Mouse (Mus musculus) neural tube, embryonic 13.5 days (tissue): ENCODE data around the gene Nrxn1. TPM values are rescaled to one million over a fixed set of nuclear protein-coding genes. Genes with fewer than 3 reads are reported as not detected.

Experiments
- ATAC-seq: fragments of 200-750 bp; cut with Nextera tagmentation; 2 replicates; pipeline ENCODE4 v1.8.0; 2017; ENCODE audit warnings: low read depth, mild to moderate bottlenecking, moderate TSS enrichment, moderate library complexity
- H3K27ac ChIP-seq: fragments of 300-500 bp; sonication (generic); replicated peaks from 2 replicates; pipeline ENCODE4 v1.5.1; 2015; ENCODE audit warnings: moderate library complexity, mild to moderate bottlenecking, inconsistent platforms
- H3K27me3 ChIP-seq: fragments of 300-500 bp; sonication (generic); 2 replicates; pipeline ENCODE4 v1.6.1; 2015; ENCODE audit warnings: mild to moderate bottlenecking, inconsistent platforms
- H3K36me3 ChIP-seq: fragments of 300-500 bp; sonication (generic); 2 replicates; pipeline ENCODE4 v1.6.1; 2015; ENCODE audit warnings: mild to moderate bottlenecking, inconsistent platforms
- H3K4me1 ChIP-seq: fragments of 300-500 bp; sonication (generic); replicated peaks from 2 replicates; pipeline ENCODE4 v1.6.1; 2015; ENCODE audit warnings: inconsistent platforms
- H3K4me2 ChIP-seq: fragments of 300-500 bp; sonication (generic); 2 replicates; pipeline ENCODE4 v1.6.1; 2015; ENCODE audit warnings: inconsistent platforms, mild to moderate bottlenecking, moderate library complexity
- H3K4me3 ChIP-seq: fragments of 300-500 bp; sonication (generic); 2 replicates; pipeline ENCODE4 v1.5.1; 2015; ENCODE audit warnings: mild to moderate bottlenecking, inconsistent platforms
- H3K9ac ChIP-seq: fragments of 300-500 bp; sonication (generic); 2 replicates; pipeline ENCODE4 v1.6.1; 2015; ENCODE audit warnings: moderate library complexity, mild to moderate bottlenecking, inconsistent platforms
- H3K9me3 ChIP-seq: fragments of 300-500 bp; sonication (generic); 2 replicates; pipeline ENCODE4 v1.6.1; 2016; ENCODE audit warnings: inconsistent platforms
- WGBS: fragments of 180-500 bp; shearing (Covaris S2); methylation state at CpG from one replicate; pipeline ENCODE4 v1.1.7; 2015; 5-methylcytosine and 5-hydroxymethylcytosine counted together
- polyA plus RNA-seq: library from polyadenylated mRNA; unstranded; fragments of >200 nt; fragmentation: Nextera tagmentation; extraction: Ambion mirVana; gene quantifications from 2 replicates; pipeline ENCODE4 v1.2.1, GENCODE M21; 2015

Nrxn1 gene
- polyA plus RNA-seq, 1 experiment from 2014 or later: 175 TPM

DNA sequence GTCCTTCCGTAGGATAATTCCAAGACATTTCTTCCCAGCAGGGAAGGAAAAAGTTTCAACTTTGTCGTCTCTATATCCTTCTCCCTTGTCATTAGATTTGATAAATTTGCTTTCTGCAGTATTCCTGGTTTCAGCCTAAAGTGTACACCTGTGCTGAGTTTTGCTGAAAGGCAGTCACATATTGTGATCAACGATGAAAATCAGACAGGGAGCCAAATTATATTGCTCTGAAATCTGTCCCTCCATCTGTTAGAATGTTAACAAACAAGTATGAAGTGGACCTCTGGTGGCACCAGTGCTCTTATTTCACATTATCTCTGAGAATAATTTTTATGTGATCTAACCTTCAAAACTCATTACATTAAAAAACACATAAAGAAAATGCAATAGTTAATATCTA lies 465.5 kb downstream of the Nrxn1 start:
- Histone ChIP-seq H3K4me2 (no peak overlapping the region), H3K36me3 (no peaks in the 10 kb centered on the region), H3K9me3 (no peaks in the 10 kb centered on the region), H3K4me1 (no peaks in the 10 kb centered on the region; the same call in 1 of the 2 replicates), H3K9ac (no peak overlapping the region), H3K27ac (no peak overlapping the region), H3K27me3 (no peaks in the 10 kb centered on the region), H3K4me3 (no peak overlapping the region)
- ATAC-seq: no peak
- 68% methylated on average over 3 of the region's 3 CpGs for WGBS

- H3K27ac ChIP-seq: no peak overlapping the region
- H3K4me1 ChIP-seq: no peaks in the 10 kb centered on the region
- no peak overlapping the region for H3K4me3 ChIP-seq
- H3K9ac ChIP-seq: no peak overlapping the region
- no peaks in the 10 kb centered on the region for H3K27me3 ChIP-seq
- H3K36me3 ChIP-seq: no peaks in the 10 kb centered on the region
- no peak for ATAC-seq
- 10% methylated on average over 1 of the region's 1 CpGs for WGBS
- H3K4me2 ChIP-seq: no peak overlapping the region
- no peaks in the 10 kb centered on the region for H3K9me3 ChIP-seq
Observed at GRCm38 (mm10) chr17:90624591-90625266, 468.1 kb downstream of the Nrxn1 start.

DNA sequence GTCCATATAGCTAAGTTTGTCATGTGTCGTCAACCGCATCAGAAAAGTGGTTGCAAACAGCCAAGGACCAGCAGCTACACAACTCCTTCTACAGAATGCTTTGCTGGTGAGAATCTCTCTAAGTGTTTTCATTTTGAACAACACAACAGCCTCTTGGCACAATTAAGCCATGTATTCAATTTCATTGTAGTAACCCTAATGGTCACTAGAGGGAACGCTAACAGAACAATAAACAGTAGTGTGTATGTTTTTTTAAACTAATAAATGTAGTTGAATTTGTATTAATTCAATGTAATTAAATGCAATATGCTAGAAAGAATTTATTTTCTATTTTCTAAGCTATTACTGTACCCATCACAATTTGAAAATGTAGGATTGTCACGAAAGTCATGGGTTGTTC lies 471.0 kb downstream of the Nrxn1 start:
- 0 out of 2 replicates have a peak, but pooled peaks cover 3% of the 10 kb centered on the region for H3K36me3 ChIP-seq
- no peak overlapping the region for H3K27ac ChIP-seq
- 84% methylated on average over 4 of the region's 4 CpGs for WGBS
- no peak overlapping the region for H3K9ac ChIP-seq
- no peak overlapping the region for H3K4me3 ChIP-seq
- no peaks in the 10 kb centered on the region for H3K27me3 ChIP-seq
- H3K9me3 ChIP-seq: no peaks in the 10 kb centered on the region
- no peak overlapping the region for H3K4me2 ChIP-seq
- no peak for ATAC-seq
- no peaks in the 10 kb centered on the region for H3K4me1 ChIP-seq

DNA sequence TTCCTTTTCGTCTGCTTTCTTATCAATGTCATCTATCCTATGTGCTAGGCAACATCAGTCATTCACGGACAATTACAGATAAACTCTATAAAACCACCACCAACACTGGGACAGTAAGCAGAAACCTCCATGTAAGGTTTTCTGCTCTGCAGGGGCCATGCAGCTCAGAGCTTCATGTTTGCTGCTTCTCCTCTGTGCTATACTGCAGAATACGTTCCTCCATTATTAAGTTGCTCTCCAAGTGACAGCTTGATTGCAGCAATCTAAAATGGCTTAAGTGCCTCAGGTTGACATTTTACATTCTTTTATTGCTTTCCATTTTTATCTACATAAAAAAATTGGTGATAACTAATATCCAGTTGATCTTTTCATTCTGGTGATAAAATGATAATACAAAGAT lies 477.9 kb downstream of the Nrxn1 start:
- ATAC-seq: no peak
- no peak overlapping the region for H3K27ac ChIP-seq
- 72% methylated on average over 3 of the region's 3 CpGs for WGBS
- H3K9me3 ChIP-seq: no peaks in the 10 kb centered on the region
- no peak overlapping the region for H3K4me2 ChIP-seq
- H3K9ac ChIP-seq: no peak overlapping the region
- no peak overlapping the region for H3K4me3 ChIP-seq
- H3K27me3 ChIP-seq: no peaks in the 10 kb centered on the region
- 0 out of 2 replicates have a peak, but pooled peaks cover 3% of the 10 kb centered on the region for H3K36me3 ChIP-seq
- no peaks in the 10 kb centered on the region for H3K4me1 ChIP-seq

GRCm38 (mm10) chr17:90607427-90607806 lies 485.5 kb downstream of the Nrxn1 start:
- H3K4me2 ChIP-seq: no peak overlapping the region
- no peaks in the 10 kb centered on the region for H3K9me3 ChIP-seq
- no peak overlapping the region for H3K27ac ChIP-seq
- H3K9ac ChIP-seq: no peak overlapping the region
- no peaks in the 10 kb centered on the region for H3K36me3 ChIP-seq
- H3K4me3 ChIP-seq: no peak overlapping the region
- no peak for ATAC-seq
- no peaks in the 10 kb centered on the region for H3K27me3 ChIP-seq
- H3K4me1 ChIP-seq: no peaks in the 10 kb centered on the region

GRCm38 (mm10) chr17:90606718-90607426 lies 486.0 kb downstream of the Nrxn1 start:
- no peaks in the 10 kb centered on the region for H3K36me3 ChIP-seq
- no peak overlapping the region for H3K4me3 ChIP-seq
- H3K9ac ChIP-seq: no peak overlapping the region
- no peaks in the 10 kb centered on the region for H3K27me3 ChIP-seq
- no peak overlapping the region for H3K27ac ChIP-seq
- H3K9me3 ChIP-seq: no peaks in the 10 kb centered on the region
- WGBS: 91% methylated on average over 4 of the region's 4 CpGs
- no peak overlapping the region for H3K4me2 ChIP-seq
- no peak for ATAC-seq
- no peaks in the 10 kb centered on the region for H3K4me1 ChIP-seq

DNA sequence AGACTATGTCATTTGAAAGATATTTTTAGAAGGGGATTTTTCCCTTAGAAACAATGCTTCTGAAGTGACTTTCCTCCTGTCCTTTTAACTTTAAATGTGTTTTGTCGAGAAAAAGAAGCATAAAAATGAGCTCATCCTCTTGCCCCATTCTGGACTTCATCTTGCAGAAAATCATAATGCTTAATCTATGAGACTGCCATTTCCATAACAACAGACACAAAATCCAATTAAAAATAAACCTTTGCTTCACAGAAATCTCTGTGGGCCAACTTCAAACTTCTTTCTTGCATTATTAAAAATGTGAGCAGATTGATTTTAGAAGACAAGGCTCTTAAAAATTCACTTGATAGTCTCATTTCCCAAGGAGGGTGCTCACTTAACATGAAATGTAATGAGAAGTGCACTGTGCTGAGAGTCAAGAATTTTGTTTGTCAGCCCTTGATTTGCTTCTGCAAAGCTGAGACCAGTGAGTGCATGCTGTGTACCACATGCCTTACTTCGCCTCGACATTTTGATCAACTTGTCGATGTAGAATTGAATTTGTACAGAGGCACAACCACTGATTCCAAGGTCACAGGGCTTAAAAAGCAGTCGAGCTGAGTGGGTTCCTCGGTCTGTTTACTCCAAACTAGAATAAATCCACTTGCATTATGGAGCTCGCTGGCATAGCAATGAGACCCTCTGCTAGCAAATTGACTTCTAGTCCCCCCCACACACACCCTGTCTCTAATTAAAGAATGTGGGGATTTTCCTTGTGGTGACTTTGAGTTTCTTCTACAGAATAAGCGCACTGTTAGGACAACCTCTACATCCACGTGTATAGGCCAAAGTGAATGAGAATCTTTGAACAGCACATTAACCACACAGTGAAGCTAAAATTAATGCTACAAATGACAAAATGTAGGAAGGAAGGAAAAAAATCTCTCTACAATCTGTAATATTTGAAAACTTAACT lies 493.0 kb downstream of the Nrxn1 start:
- WGBS: 86% methylated on average over 9 of the region's 9 CpGs
- ATAC-seq: no peak
- Histone ChIP-seq H3K36me3 (peaks cover 11% of the 10 kb centered on the region; the same call in 1 of the 2 replicates), H3K27ac (no peak overlapping the region), H3K9ac (no peak overlapping the region), H3K4me2 (no peak overlapping the region), H3K4me1 (no peaks in the 10 kb centered on the region), H3K27me3 (no peaks in the 10 kb centered on the region), H3K9me3 (0 out of 2 replicates have a peak, but pooled peaks cover 3% of the 10 kb centered on the region), H3K4me3 (no peak overlapping the region)

GRCm38 (mm10) chr17:90594798-90595533 lies 497.9 kb downstream of the Nrxn1 start:
- H3K27ac ChIP-seq: no peak overlapping the region
- 0 out of 2 replicates have a peak, but pooled peaks cover 3% of the 10 kb centered on the region for H3K9me3 ChIP-seq
- H3K4me2 ChIP-seq: no peak overlapping the region
- ATAC-seq: no peak
- H3K4me1 ChIP-seq: no peaks in the 10 kb centered on the region
- peaks cover 11% of the 10 kb centered on the region; the same call in 1 of the 2 replicates for H3K36me3 ChIP-seq
- H3K27me3 ChIP-seq: no peaks in the 10 kb centered on the region
- no peak overlapping the region for H3K4me3 ChIP-seq
- H3K9ac ChIP-seq: no peak overlapping the region
- 24% methylated on average over 9 of the region's 9 CpGs for WGBS

- no peak overlapping the region for H3K4me3 ChIP-seq
- no peaks in the 10 kb centered on the region for H3K27me3 ChIP-seq
- H3K9ac ChIP-seq: no peak overlapping the region
- H3K9me3 ChIP-seq: no peaks in the 10 kb centered on the region
- no peaks in the 10 kb centered on the region for H3K36me3 ChIP-seq
- no peak for ATAC-seq
- peaks cover 15% of the 10 kb centered on the region; the same call in 1 of the 2 replicates for H3K4me1 ChIP-seq
- no peak overlapping the region for H3K4me2 ChIP-seq
- H3K27ac ChIP-seq: no peak overlapping the region
Observed at GRCm38 (mm10) chr17:90586891-90587290, 506.0 kb downstream of the Nrxn1 start.

GRCm38 (mm10) chr17:90584666-90585195 lies 508.1 kb downstream of the Nrxn1 start:
- Histone ChIP-seq H3K27ac (peak overlapping the region; percentile 75), H3K4me1 (peaks cover 15% of the 10 kb centered on the region; the same call in 1 of the 2 replicates), H3K9me3 (no peaks in the 10 kb centered on the region), H3K9ac (peak overlapping the region; percentile 32; the same call in 1 of the 2 replicates), H3K4me2 (peak overlapping the region; percentile 45), H3K27me3 (no peaks in the 10 kb centered on the region), H3K36me3 (no peaks in the 10 kb centered on the region; the same call in 1 of the 2 replicates), H3K4me3 (peak overlapping the region; percentile 4; the same call in 1 of the 2 replicates)
- ATAC-seq: peak; percentile 96
- 27% methylated on average over 8 of the region's 8 CpGs for WGBS
